Mouse (Mus musculus): Measurements from ENCODE around the gene Npb.

DNA sequence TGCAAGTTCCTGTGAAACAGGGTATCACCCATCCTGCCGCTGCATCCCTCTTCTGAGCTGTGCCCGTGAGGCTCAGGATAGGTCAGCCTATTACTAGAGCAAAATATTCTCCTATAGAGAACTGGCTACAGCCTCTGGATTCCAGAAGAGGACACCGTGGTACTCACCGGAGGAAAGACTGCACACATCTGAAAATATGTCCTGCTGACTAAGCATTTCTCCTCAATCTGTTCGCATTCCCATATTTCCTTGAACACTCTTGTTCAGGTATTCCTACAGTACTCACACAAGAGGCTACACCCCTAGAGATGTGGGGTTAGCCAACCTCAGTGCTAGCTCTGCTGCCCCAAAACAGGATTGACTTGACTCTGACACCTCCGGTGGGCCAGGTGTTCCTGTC lies 40.0 kb upstream of the Npb start:
- TF ChIP-seq POLR2A (IDR thresholded peaks at IDR 0.05; ENCODE audit: borderline replicate concordance, extremely low read depth, low read depth, low read length) (no peak), CTCF (IDR thresholded peaks at IDR 0.05; ENCODE audit: insufficient read depth, low read length) (no peak)

Measured in lung, adult 2 months (tissue).